Comparison of ENCODE assay signal across 8 mouse cellular contexts in genomic region chr5:93093638-93094527, GRCm38 (mm10). TPM values are rescaled to one million over a fixed set of nuclear protein-coding genes. Genes with fewer than 3 reads are reported as not detected.
A peak's percentile ranks its signal among the peaks of the same experiment; 100 is the strongest.
DNase-seq lines count a peak whose midpoint lies in the region; ATAC-seq and TF ChIP-seq lines count a peak whose summit lies in the region.

No protein-coding gene starts in this region.

- H3K4me1 ChIP-seq in intestine, embryonic 15.5 days (replicated peaks), result peaks cover 30% of the 10 kb centered on the region
- peaks cover 50% of the 10 kb centered on the region for H3K4me1 ChIP-seq in liver, embryonic 12.5 days

- H3K4me2 ChIP-seq in intestine, embryonic 15.5 days (replicated peaks), result peak overlapping the region; percentile 84
- H3K4me2 ChIP-seq in liver, embryonic 12.5 days, result peak overlapping the region; percentile 93
- peak overlapping the region; percentile 79 for H3K4me2 ChIP-seq in myocyte (ENCODE audit: low read depth)

- H3K4me3 ChIP-seq in intestine, embryonic 15.5 days (replicated peaks), result peak overlapping the region; percentile 80
- H3K4me3 ChIP-seq in liver, embryonic 12.5 days, result peak overlapping the region; percentile 75
- peak overlapping the region; percentile 98 for H3K4me3 ChIP-seq in myocyte

- no peaks in the 10 kb centered on the region for H3K36me3 ChIP-seq in intestine, embryonic 15.5 days
- H3K36me3 ChIP-seq in liver, embryonic 12.5 days, result peaks cover 4% of the 10 kb centered on the region
- H3K36me3 ChIP-seq in myocyte (ENCODE audit: control insufficient read depth, insufficient read depth), result peaks cover 4% of the 10 kb centered on the region

- peak overlapping the region; percentile 71 for H3K9ac ChIP-seq in intestine, embryonic 15.5 days
- peak overlapping the region; percentile 85 for H3K9ac ChIP-seq in liver, embryonic 12.5 days

- peak overlapping the region; percentile 85 for H3K27ac ChIP-seq in intestine, embryonic 15.5 days
- peak overlapping the region; percentile 84 for H3K27ac ChIP-seq in liver, embryonic 12.5 days

- peak overlapping the region; percentile 66 for H3ac ChIP-seq in myocyte (ENCODE audit: control insufficient read depth, insufficient read length)

- DNase-seq in layer of hippocampus, adult 11-12 months (ENCODE audit: low spot score), result peak; percentile 34
- no peak for DNase-seq in layer of hippocampus, adult 9-10 months (ENCODE audit: low spot score)
- DNase-seq in cerebellum, adult 18-20 months, result peak; percentile 42 to 46
- peak; percentile 38 for DNase-seq in gastrocnemius, postnatal 14 days
- peak; percentile 61 for DNase-seq in testis, postnatal 10 days (ENCODE audit: low spot score)

- no peaks in the 10 kb centered on the region for H3K9me3 ChIP-seq in intestine, embryonic 15.5 days
- no peaks in the 10 kb centered on the region for H3K9me3 ChIP-seq in liver, embryonic 12.5 days (replicated peaks)

- intact Hi-C loops in gastrocnemius, postnatal 14 days (cut with DNase I; ENCODE audit: low total_unique reads), result loop anchor here (5.0 kb wide), 1 partner anchor 68 kb away; no protein-coding TSS in a partner anchor

- peak; percentile 13 for TF ChIP-seq POLR2A in myocyte (IDR thresholded peaks at IDR 0.05; ENCODE audit: insufficient read length, low read depth)

- peak; percentile 51 for ATAC-seq in intestine, embryonic 15.5 days
- peak; percentile 51 for ATAC-seq in liver, embryonic 12.5 days

- peaks cover 59% of the 10 kb centered on the region for H3K79me2 ChIP-seq in myocyte (ENCODE audit: control insufficient read depth, insufficient read depth)

- under 1% methylated on average over 50 of the region's 50 CpGs for WGBS in intestine, embryonic 15.5 days
- WGBS in liver, embryonic 12.5 days (ENCODE audit: insufficient replicate concordance), result under 1% methylated on average over 49 of the region's 50 CpGs

- no peaks in the 10 kb centered on the region for H3K27me3 ChIP-seq in intestine, embryonic 15.5 days (replicated peaks)
- H3K27me3 ChIP-seq in liver, embryonic 12.5 days (replicated peaks), result peaks cover 12% of the 10 kb centered on the region; the same call in 1 of the 2 replicates
- no peaks in the 10 kb centered on the region for H3K27me3 ChIP-seq in myocyte (ENCODE audit: control insufficient read depth, insufficient read depth, insufficient read length)

TF ChIP-seq in myocyte, 11 proteins besides CTCF, POLR2A, EP300 and RAD21:
- TF ChIP-seq MYOG (IDR thresholded peaks at IDR 0.05; ENCODE audit: control insufficient read depth in 1 of 3, insufficient read depth in 1 of 3, insufficient read length in 2 of 3, low read depth in 2 of 3) (peak in 1 of 3 experiments; percentile 1), MYOD1 (IDR thresholded peaks at IDR 0.05; ENCODE audit: control insufficient read depth in 1 of 3, insufficient read length in 2 of 3, low read depth in 2 of 3) (peak in 1 of 3 experiments; percentile 1), E2F4 (IDR thresholded peaks at IDR 0.05; ENCODE audit: insufficient read depth) (no peak)

RNA-seq across cellular contexts. Expression of gene Sept11, which starts 0.6 kb away (rescaled TPM):
- total RNA-seq in gastrocnemius, postnatal 14 days (2021), result 100 to 1,000 TPM; 101 to 111 TPM
- polyA plus RNA-seq in intestine, embryonic 15.5 days (2015; fragmentation: Nextera tagmentation; extraction: Ambion mirVana), result 138 and 157 TPM in 2 replicates
- polyA plus RNA-seq in liver, embryonic 12.5 days (2016; fragmentation: Nextera tagmentation; extraction: Ambion mirVana), result 57.6 and 59.0 TPM in 2 replicates
- 114 TPM for polyA plus RNA-seq in myocyte (2012; fragmentation: generic; extraction: Trizol)

RNA-seq across cellular contexts. Expression of gene Sowahb, which starts 49.1 kb away (rescaled TPM):
- not detected for total RNA-seq in gastrocnemius, postnatal 14 days (2021)
- polyA plus RNA-seq in intestine, embryonic 15.5 days (2015; fragmentation: Nextera tagmentation; extraction: Ambion mirVana), result 5.8 and 6.1 TPM in 2 replicates
- polyA plus RNA-seq in liver, embryonic 12.5 days (2016; fragmentation: Nextera tagmentation; extraction: Ambion mirVana), result 0.36 and 0.50 TPM in 2 replicates
- polyA plus RNA-seq in myocyte (2012; fragmentation: generic; extraction: Trizol), result not detected
